Mouse (Mus musculus) testis, adult 2 months (tissue): ENCODE results near the gene Sfn.

Experiments used
- CTCF ChIP-seq: fragments of 200-500 bp; IDR thresholded peaks from 2 replicates; pipeline ENCODE4 v1.5.1; 2012; ENCODE audit warnings: low read depth, mild to moderate bottlenecking, inconsistent platforms, low read length, moderate library complexity; ENCODE audit not compliant: control insufficient read depth, insufficient read depth, insufficient replicate concordance
- POLR2A ChIP-seq: fragments of 200-500 bp; IDR thresholded peaks from 2 replicates; pipeline ENCODE4 v1.6.1; 2012; ENCODE audit warnings: low read depth, mild to moderate bottlenecking, inconsistent platforms, low read length, moderate library complexity; ENCODE audit not compliant: control insufficient read depth

DNA sequence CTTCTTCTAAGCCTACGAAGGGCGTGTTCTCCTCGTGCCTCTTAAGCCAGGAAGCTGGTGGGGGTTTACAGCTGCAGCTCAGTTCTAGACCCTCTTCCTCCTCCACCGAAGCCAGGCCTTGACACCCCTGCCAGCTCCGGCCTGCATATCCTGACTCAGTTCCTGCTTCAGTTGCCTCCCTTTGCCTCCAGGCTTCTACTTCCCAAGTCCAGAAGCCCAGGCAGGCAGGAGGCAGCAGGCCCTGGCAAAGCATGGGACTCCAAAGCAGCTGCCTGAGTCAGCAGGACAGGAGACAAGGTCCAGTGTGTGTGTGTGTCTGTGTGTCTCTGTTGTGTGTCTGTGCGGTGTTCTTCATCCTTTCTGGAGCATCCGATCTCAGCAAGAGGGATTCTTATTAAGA lies 2.2 kb upstream of the Sfn start:
- TF ChIP-seq POLR2A = no peak
- TF ChIP-seq CTCF = no peak
